Mouse (Mus musculus) stomach, postnatal 0 days (tissue): ENCODE results near the gene Taf8.

Source experiments
- CTCF ChIP-seq: IDR thresholded peaks from 2 replicates; pipeline ENCODE4 v1.5.1; 2016; ENCODE audit warnings: antibody characterized with exemption, low read depth, mild to moderate bottlenecking, moderate library complexity
- EP300 ChIP-seq: optimal IDR thresholded peaks from 2 replicates; pipeline ENCODE3; 2016; ENCODE audit warnings: antibody characterized with exemption

- TF ChIP-seq EP300 (no peak), CTCF (no peak)
Measured at GRCm38 (mm10) chr17:47464248-47464965, 37.7 kb downstream of the Taf8 start.
